Mouse (Mus musculus) fibroblast of lung, adult 2 months (primary cell): ENCODE measurements at regions not wholly inside any gene's neighbourhood (a gene's known extent, or its start where the extent isn't known, plus 50 kb on each side); places are given as distances from the start of the nearest gene placed in this dataset.

Experiments
- DNase-seq: peaks from one replicate; pipeline ENCODE4 v3.0.0-alpha.2; 2011; ENCODE audit warnings: low read depth

- DNase-seq, result no peak
Observed at GRCm38 (mm10) chr9:61089066-61089686, 283.0 kb upstream of the Tle3 start.

GRCm38 (mm10) chr9:61091036-61091435, 281.1 kb upstream of the Tle3 start:
- no peak for DNase-seq

GRCm38 (mm10) chr9:61092834-61093479, 279.2 kb upstream of the Tle3 start:
- DNase-seq, result no peak

GRCm38 (mm10) chr9:61095069-61095775, 276.9 kb upstream of the Tle3 start:
- no peak for DNase-seq

GRCm38 (mm10) chr9:61101741-61102450, 270.3 kb upstream of the Tle3 start:
- no peak for DNase-seq

- DNase-seq, result no peak
Observed at GRCm38 (mm10) chr9:61102451-61103358, 269.5 kb upstream of the Tle3 start.

GRCm38 (mm10) chr9:61105550-61106280, 266.5 kb upstream of the Tle3 start:
- no peak for DNase-seq

- DNase-seq, result no peak
Observed at GRCm38 (mm10) chr9:61109519-61110285, 262.5 kb upstream of the Tle3 start.

- no peak for DNase-seq
Observed at GRCm38 (mm10) chr9:61111206-61111605, 261.0 kb upstream of the Tle3 start.

- no peak for DNase-seq
Observed at GRCm38 (mm10) chr9:61111733-61112415, 260.3 kb upstream of the Tle3 start.

- no peak for DNase-seq
Observed at GRCm38 (mm10) chr9:61119252-61119651, 252.9 kb upstream of the Tle3 start.

GRCm38 (mm10) chr9:61120531-61120930, 251.6 kb upstream of the Tle3 start:
- DNase-seq, result no peak

- DNase-seq, result no peak
Observed at GRCm38 (mm10) chr9:61120931-61121391, 251.2 kb upstream of the Tle3 start.

GRCm38 (mm10) chr9:61123431-61123830, 248.7 kb upstream of the Tle3 start:
- DNase-seq, result no peak

GRCm38 (mm10) chr9:61125769-61126168, 246.4 kb upstream of the Tle3 start:
- no peak for DNase-seq

GRCm38 (mm10) chr9:61128077-61128476, 244.1 kb upstream of the Tle3 start:
- DNase-seq, result no peak

GRCm38 (mm10) chr9:61129186-61129585, 243.0 kb upstream of the Tle3 start:
- no peak for DNase-seq

- no peak for DNase-seq
Observed at GRCm38 (mm10) chr9:61130877-61131276, 241.3 kb upstream of the Tle3 start.

GRCm38 (mm10) chr9:61135263-61135882, 236.8 kb upstream of the Tle3 start:
- DNase-seq, result no peak
